Mouse (Mus musculus) right cerebral cortex, postnatal 4 days (tissue): ENCODE results near the gene Dlg4.
"Not testable (repeated sequence)": the region's sequence is repeated elsewhere in the genome, so short reads cannot be mapped to it uniquely, and the experiment has no call there.

ENCODE experiments used
- DNase-seq: peaks from one replicate; pipeline ENCODE4 v3.0.0-alpha.2; 2022

Gene Dlg4

DNA sequence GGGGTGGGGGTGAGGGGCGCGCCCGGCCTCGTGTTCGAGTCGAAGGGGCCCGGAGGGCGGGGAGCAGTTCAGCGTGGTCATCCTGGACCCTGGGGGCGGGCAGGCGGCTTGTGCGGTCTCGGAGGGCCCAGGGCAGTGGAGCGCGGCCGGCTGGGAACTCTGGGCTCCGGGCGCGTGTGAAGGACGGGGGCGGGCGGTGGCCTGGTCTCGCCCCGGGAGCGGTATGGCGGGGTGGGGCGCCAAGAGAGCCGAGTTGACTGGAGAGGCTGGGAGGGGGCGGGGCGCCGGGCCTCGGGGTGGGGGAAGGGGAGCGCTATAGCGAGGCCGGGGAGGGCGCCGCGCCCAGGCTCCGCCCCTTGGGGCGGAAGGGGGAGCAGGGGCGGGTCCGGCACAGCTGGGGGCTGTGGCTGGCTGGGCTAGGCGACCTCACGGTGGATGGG, 19.7 kb upstream of the Dlg4 start:
- DNase-seq, result peak; percentile 79

DNA sequence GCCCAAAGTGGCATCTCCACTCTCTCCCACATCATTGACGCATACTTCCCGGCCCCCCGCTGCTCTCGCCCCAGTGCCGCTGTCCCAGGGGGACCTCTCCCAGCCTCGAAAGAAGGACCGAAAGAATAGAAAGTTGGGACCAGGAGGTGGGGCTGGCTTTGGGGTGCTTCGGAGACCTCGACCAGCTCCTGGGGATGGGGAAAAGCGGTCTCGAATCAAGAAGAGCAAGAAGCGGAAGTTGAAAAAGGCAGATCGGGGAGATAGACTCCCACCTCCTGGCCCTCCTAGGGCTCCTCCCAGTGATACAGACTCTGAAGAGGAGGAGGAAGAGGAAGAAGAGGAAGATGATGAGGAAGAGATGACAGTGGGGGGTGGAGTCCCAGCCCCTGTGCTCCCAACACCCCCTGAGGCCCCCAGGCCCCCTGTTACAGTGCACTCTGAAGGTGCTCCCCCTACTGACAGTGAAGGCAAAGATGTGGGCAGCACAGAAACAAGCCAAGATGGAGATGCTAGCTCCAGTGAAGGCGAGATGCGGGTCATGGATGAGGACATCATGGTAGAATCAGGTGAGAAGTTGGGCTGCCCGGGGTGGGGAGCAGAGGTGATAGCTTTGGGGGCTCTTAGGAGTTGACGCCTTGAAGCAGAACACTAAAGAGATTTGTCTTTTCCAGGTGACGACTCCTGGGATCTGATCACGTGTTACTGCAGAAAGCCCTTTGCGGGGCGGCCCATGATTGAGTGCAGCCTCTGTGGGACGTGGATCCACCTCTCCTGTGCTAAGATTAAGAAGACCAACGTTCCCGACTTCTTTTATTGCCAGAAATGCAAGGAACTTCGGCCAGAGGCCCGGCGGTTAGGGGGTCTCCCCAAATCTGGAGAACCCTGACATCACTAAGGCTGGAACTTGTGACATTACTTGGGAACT, 17.9 kb upstream of the Dlg4 start:
- no peak for DNase-seq

- DNase-seq, result no peak
Measured at GRCm38 (mm10) chr11:69999666-70000065, 17.1 kb upstream of the Dlg4 start.

- peak; percentile 90 for DNase-seq
Measured at GRCm38 (mm10) chr11:70000396-70000898, 16.3 kb upstream of the Dlg4 start, which contains the start of gene Dvl2. TSS of gene Dvl2 (plus strand) at chr11:70000595.

DNA sequence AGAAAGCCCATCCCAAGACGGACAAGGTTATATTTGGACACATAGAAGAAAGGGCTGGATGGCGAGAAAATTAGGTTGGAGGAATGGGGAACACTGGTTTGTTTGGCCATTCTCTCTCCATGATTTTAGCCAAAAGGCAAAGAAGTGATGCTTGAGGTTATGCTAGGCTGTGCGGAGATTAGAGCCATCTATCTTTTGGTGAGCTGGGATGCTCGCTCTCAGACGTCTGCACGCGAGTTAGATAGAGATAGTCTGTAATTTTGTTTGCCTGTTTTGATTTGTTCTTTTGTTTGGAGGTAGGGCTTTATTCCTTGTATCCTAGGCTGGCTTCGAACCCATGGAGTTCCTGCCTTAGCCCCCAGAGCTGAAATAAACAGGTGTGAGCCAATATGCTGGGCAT, 15.6 kb upstream of the Dlg4 start:
- no peak for DNase-seq

GRCm38 (mm10) chr11:70001865-70002264, 14.9 kb upstream of the Dlg4 start:
- DNase-seq, result peak; percentile 54

GRCm38 (mm10) chr11:70002471-70002870, 14.3 kb upstream of the Dlg4 start:
- DNase-seq, result no peak

DNA sequence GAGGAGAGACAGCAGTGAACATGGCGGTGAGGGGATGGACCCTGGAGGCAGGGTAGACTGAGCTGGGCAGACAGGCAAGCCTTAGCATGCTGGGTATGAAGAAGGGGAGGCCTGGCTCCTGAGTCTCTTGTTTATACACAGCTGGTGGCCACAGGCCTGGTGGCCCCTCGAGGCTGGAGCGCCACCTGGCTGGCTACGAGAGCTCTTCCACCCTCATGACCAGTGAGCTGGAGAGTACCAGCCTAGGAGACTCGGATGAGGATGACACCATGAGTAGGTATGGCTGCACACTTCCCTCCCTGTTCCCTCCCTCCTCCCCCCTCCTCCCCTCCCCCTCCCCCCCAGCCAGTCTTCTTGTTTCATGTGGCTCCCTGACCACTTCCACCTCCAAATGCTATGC, 11.2 kb upstream of the Dlg4 start:
- DNase-seq, result no peak

- no peak for DNase-seq
Measured at GRCm38 (mm10) chr11:70010033-70010432, 6.7 kb upstream of the Dlg4 start.

DNA sequence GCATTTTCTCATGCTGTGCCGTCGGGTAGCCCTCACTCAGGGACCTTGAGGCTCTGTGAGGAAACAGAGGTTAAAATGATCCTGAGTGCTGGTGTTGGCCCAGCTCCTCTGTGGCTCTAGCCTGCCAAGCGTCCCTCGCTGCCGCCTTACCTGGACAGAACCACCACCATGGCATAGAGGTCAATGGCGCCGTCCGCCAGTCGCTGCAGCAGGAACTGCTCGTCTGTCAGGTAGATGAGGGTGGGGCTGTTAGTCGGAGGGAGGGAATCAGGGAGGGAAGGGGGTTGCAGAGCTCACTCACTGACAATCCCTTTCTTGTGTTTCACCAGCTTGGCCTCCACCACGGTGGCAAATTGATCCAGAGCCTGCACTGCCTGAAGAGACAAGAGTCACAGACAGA, 6.2 kb upstream of the Dlg4 start:
- DNase-seq, result no peak

- DNase-seq, result no peak
Measured at GRCm38 (mm10) chr11:70010961-70011360, 5.8 kb upstream of the Dlg4 start.

GRCm38 (mm10) chr11:70012931-70013330, 3.8 kb upstream of the Dlg4 start:
- no peak for DNase-seq

DNA sequence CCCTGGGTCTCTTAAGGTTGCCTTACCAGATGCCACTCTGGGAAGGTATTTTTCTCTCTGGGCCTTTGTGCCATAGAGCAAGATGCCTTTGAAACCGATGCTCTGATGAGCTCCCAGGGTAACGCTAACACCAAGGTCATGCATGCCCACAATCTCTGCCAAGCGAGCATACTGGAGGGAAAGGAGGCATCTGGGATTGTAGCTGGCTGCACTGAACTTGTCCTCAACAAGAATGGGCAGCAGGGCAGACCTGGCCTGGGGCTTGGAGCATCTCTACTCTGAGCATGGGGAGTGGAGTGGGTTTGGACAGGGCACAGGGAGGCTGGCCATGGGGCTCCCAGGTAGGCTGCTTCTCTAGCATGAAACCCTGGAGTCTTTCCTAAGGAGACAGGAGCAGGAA, 3.3 kb upstream of the Dlg4 start:
- no peak for DNase-seq

GRCm38 (mm10) chr11:70014051-70014450, 2.7 kb upstream of the Dlg4 start:
- DNase-seq, result no peak

- DNase-seq, result peak; percentile 79
Measured at GRCm38 (mm10) chr11:70014880-70015558, 1.7 kb upstream of the Dlg4 start, which contains the start of gene Acadvl. TSS of gene Acadvl (minus strand) at chr11:70015411.

DNA sequence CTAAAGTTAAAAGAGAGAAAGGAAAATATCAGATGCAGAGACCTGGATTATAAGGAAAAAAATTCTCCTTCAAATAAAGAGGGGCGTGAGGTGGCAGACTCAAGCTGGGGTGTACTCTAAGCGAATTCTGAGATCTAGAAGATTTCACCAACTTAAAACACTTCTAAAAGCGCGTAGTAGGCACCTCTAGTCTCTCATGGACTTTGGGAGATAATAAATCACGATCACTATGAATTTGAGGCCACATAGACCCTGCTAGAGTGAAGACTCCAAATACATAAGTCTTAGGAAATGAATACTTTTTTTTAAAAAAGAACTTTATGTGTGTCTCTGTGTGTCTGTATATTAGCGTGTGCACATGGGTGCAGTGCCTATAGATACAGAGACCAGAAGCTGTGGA, 1.1 kb upstream of the Dlg4 start:
- DNase-seq, result no peak

- not testable (repeated sequence) for DNase-seq
Measured at GRCm38 (mm10) chr11:70016177-70016576, 565 bp upstream of the Dlg4 start.

GRCm38 (mm10) chr11:70017199-70017767, 541 bp downstream of the Dlg4 start:
- DNase-seq, result no peak

GRCm38 (mm10) chr11:70018131-70018990, 1.6 kb downstream of the Dlg4 start:
- peak; percentile 80 for DNase-seq

GRCm38 (mm10) chr11:70019495-70020021, 2.8 kb downstream of the Dlg4 start:
- DNase-seq, result no peak

- peak; percentile 52 for DNase-seq
Measured at GRCm38 (mm10) chr11:70020022-70020631, 3.4 kb downstream of the Dlg4 start.
